Mouse (Mus musculus) lung, embryonic 14.5 days (tissue): ENCODE measurements around the gene March11. TPM values are rescaled to one million over a fixed set of nuclear protein-coding genes. Genes with fewer than 3 reads are reported as not detected.

ENCODE experiments used
- ATAC-seq: fragments of 200-750 bp; cut with Nextera tagmentation; 2 replicates; pipeline ENCODE4 v1.8.0; 2017; ENCODE audit warnings: mild to moderate bottlenecking, moderate TSS enrichment, moderate library complexity; ENCODE audit not compliant: insufficient read depth
- DNase-seq: peaks from one replicate; pipeline ENCODE4 v3.0.0-alpha.2; 2015
- H3K27ac ChIP-seq: fragments of 300-500 bp; sonication (generic); 2 replicates; pipeline ENCODE4 v1.5.1; 2014; ENCODE audit warnings: low read depth, mild to moderate bottlenecking, moderate library complexity
- H3K27me3 ChIP-seq: fragments of 300-500 bp; sonication (generic); 2 replicates; pipeline ENCODE4 v1.6.1; 2014; ENCODE audit warnings: low read length, control low read depth; ENCODE audit not compliant: insufficient read depth
- H3K36me3 ChIP-seq: fragments of 300-500 bp; sonication (generic); 2 replicates; pipeline ENCODE4 v1.6.1; 2014; ENCODE audit warnings: control low read depth; ENCODE audit not compliant: insufficient read depth
- H3K4me1 ChIP-seq: fragments of 300-500 bp; sonication (generic); 2 replicates; pipeline ENCODE4 v1.6.1; 2014; ENCODE audit warnings: antibody characterized with exemption, control low read depth; ENCODE audit not compliant: insufficient read depth
- H3K4me2 ChIP-seq: fragments of 300-500 bp; sonication (generic); 2 replicates; pipeline ENCODE4 v1.6.1; 2014; ENCODE audit warnings: mild to moderate bottlenecking
- H3K4me3 ChIP-seq: fragments of 300-500 bp; sonication (generic); 2 replicates; pipeline ENCODE4 v1.5.1; 2014; ENCODE audit warnings: low read depth, low read length
- H3K9ac ChIP-seq: fragments of 300-500 bp; sonication (generic); 2 replicates; pipeline ENCODE4 v1.6.1; 2014
- H3K9me3 ChIP-seq: fragments of 300-500 bp; sonication (generic); 2 replicates; pipeline ENCODE4 v1.6.1; 2016; ENCODE audit warnings: low read depth, low read length, control low read depth
- CTCF ChIP-seq: IDR thresholded peaks from 2 replicates; pipeline ENCODE4 v1.5.1; 2016; ENCODE audit warnings: antibody characterized with exemption, low read depth
- WGBS: fragments of 180-500 bp; shearing (Covaris S2); extraction: QIAGEN DNeasy Blood & Tissue Kit; methylation state at CpG from one replicate; pipeline ENCODE4 v1.1.7; 2014; 5-methylcytosine and 5-hydroxymethylcytosine counted together
- polyA plus RNA-seq: library from polyadenylated mRNA; unstranded; fragments of >200 nt; fragmentation: Nextera tagmentation; extraction: Ambion mirVana; gene quantifications from 2 replicates; pipeline ENCODE4 v1.2.1, GENCODE M21; 2014

Gene March11
- polyA plus RNA-seq, 1 experiment from 2014 or later, result 0.26 TPM

GRCm38 (mm10) chr15:26390001-26390400 lies 81.2 kb downstream of the March11 start:
- Histone ChIP-seq H3K4me1 (no peaks in the 10 kb centered on the region), H3K27ac (no peak overlapping the region), H3K27me3 (no peaks in the 10 kb centered on the region), H3K9ac (no peak overlapping the region), H3K36me3 (no peaks in the 10 kb centered on the region), H3K4me3 (no peak overlapping the region), H3K4me2 (no peak overlapping the region), H3K9me3 (no peaks in the 10 kb centered on the region)
- TF ChIP-seq CTCF, result no peak
- WGBS, result 71% methylated on average over 9 of the region's 9 CpGs
- ATAC-seq (no peak), DNase-seq (peak; percentile 9)

DNA sequence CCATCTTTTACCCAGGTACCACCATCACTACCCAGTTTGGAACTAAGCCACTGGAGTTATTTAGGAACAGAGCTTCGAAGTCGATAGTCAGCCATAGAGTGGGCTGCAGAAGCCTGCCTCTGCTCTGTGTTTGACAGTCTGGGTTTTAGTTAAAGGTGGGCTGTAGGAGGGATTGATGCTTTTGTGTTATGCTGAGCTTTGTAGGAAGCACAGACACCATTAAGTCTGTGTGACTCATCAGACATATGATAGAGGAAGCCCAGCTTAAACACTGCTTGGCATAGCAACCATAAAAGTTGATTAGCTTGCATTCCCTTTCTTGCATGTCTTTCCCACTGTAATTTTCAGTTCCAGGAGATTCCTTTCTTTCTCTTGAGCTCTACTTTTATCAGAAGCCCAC lies 87.7 kb downstream of the March11 start:
- 63% methylated on average over 2 of the region's 2 CpGs for WGBS
- Histone ChIP-seq H3K4me1 (no peaks in the 10 kb centered on the region), H3K4me3 (no peak overlapping the region), H3K9ac (no peak overlapping the region), H3K9me3 (no peaks in the 10 kb centered on the region), H3K4me2 (no peak overlapping the region), H3K36me3 (no peaks in the 10 kb centered on the region), H3K27ac (no peak overlapping the region), H3K27me3 (no peaks in the 10 kb centered on the region)
- no peak; the same call in 1 of the 2 replicates for ATAC-seq
- no peak for TF ChIP-seq CTCF
- no peak for DNase-seq

GRCm38 (mm10) chr15:26425284-26425683 lies 116.4 kb downstream of the March11 start:
- H3K4me1 ChIP-seq, result no peaks in the 10 kb centered on the region
- H3K9ac ChIP-seq, result no peak overlapping the region
- DNase-seq (no peak), ATAC-seq (no peak)
- no peak overlapping the region for H3K27ac ChIP-seq
- H3K36me3 ChIP-seq, result no peaks in the 10 kb centered on the region
- no peaks in the 10 kb centered on the region for H3K9me3 ChIP-seq
- no peak for TF ChIP-seq CTCF
- no peaks in the 10 kb centered on the region for H3K27me3 ChIP-seq
- no peak overlapping the region for H3K4me2 ChIP-seq
- WGBS, result 80% methylated on average over 3 of the region's 3 CpGs
- H3K4me3 ChIP-seq, result no peak overlapping the region

GRCm38 (mm10) chr15:26426231-26426630 lies 117.4 kb downstream of the March11 start:
- no peaks in the 10 kb centered on the region for H3K9me3 ChIP-seq
- peak; percentile 89 for DNase-seq
- H3K27me3 ChIP-seq, result no peaks in the 10 kb centered on the region
- no peak overlapping the region for H3K9ac ChIP-seq
- no peak overlapping the region for H3K4me2 ChIP-seq
- H3K36me3 ChIP-seq, result no peaks in the 10 kb centered on the region
- no peak overlapping the region for H3K27ac ChIP-seq
- H3K4me3 ChIP-seq, result no peak overlapping the region
- peak; percentile 99 for ATAC-seq
- no peak for TF ChIP-seq CTCF
- H3K4me1 ChIP-seq, result no peaks in the 10 kb centered on the region

- WGBS, result 69% methylated on average over 2 of the region's 2 CpGs
- no peaks in the 10 kb centered on the region for H3K27me3 ChIP-seq
These were observed 121.7 kb downstream of the March11 start for GRCm38 (mm10) chr15:26430565-26430964.

DNA sequence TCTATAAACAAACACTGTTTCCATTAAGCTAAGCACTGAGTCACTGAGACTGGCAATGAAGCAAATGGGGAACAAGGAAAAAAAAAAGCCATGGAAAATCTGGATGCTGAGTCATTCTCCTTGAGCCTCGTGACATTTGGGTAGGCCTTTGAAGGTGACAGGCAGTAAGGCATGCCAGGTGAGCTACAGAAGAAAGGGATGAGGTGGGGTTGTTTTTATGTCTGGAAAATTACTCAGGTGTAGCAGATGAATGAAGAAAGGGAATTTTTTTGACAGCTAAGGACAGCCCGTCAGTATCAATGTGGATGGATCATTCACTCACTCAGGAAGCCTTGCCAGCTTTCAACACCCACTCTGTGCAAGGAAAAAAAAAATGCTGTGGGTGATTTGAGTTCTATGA lies 123.8 kb downstream of the March11 start:
- no peak for DNase-seq
- Histone ChIP-seq H3K9me3 (no peaks in the 10 kb centered on the region), H3K4me3 (no peak overlapping the region), H3K36me3 (no peaks in the 10 kb centered on the region), H3K4me1 (no peaks in the 10 kb centered on the region), H3K27ac (no peak overlapping the region), H3K9ac (no peak overlapping the region), H3K27me3 (no peaks in the 10 kb centered on the region), H3K4me2 (no peak overlapping the region)
- 63% methylated on average over 2 of the region's 2 CpGs for WGBS
- no peak for ATAC-seq
- no peak for TF ChIP-seq CTCF

More at GRCm38 (mm10) chr15:26430565-26430964, 121.7 kb downstream of the March11 start:
- Histone ChIP-seq H3K27ac (no peak overlapping the region), H3K9me3 (no peaks in the 10 kb centered on the region), H3K4me1 (no peaks in the 10 kb centered on the region), H3K9ac (no peak overlapping the region), H3K4me2 (no peak overlapping the region), H3K36me3 (no peaks in the 10 kb centered on the region), H3K4me3 (no peak overlapping the region)
- no peak for TF ChIP-seq CTCF
- DNase-seq, result no peak
- ATAC-seq, result no peak

GRCm38 (mm10) chr15:26435725-26436124 lies 126.9 kb downstream of the March11 start:
- peak; percentile 61 for DNase-seq
- Histone ChIP-seq H3K4me2 (no peak overlapping the region), H3K9me3 (no peaks in the 10 kb centered on the region), H3K27me3 (no peaks in the 10 kb centered on the region), H3K4me1 (no peaks in the 10 kb centered on the region), H3K4me3 (no peak overlapping the region), H3K36me3 (no peaks in the 10 kb centered on the region), H3K27ac (no peak overlapping the region), H3K9ac (no peak overlapping the region)
- TF ChIP-seq CTCF, result no peak
- WGBS, result 52% methylated on average over 7 of the region's 7 CpGs
- ATAC-seq, result no peak

GRCm38 (mm10) chr15:26437113-26437512 lies 128.3 kb downstream of the March11 start:
- Histone ChIP-seq H3K4me1 (no peaks in the 10 kb centered on the region), H3K27ac (no peak overlapping the region), H3K4me3 (no peak overlapping the region), H3K36me3 (no peaks in the 10 kb centered on the region), H3K9ac (no peak overlapping the region), H3K9me3 (no peaks in the 10 kb centered on the region), H3K27me3 (no peaks in the 10 kb centered on the region), H3K4me2 (no peak overlapping the region)
- 33% methylated on average over 2 of the region's 2 CpGs for WGBS
- peak; percentile 65; the same call in 1 of the 2 replicates for ATAC-seq
- no peak for TF ChIP-seq CTCF
- peak; percentile 12 for DNase-seq
